Mouse (Mus musculus): ENCODE data around the gene Trim6.

DNA sequence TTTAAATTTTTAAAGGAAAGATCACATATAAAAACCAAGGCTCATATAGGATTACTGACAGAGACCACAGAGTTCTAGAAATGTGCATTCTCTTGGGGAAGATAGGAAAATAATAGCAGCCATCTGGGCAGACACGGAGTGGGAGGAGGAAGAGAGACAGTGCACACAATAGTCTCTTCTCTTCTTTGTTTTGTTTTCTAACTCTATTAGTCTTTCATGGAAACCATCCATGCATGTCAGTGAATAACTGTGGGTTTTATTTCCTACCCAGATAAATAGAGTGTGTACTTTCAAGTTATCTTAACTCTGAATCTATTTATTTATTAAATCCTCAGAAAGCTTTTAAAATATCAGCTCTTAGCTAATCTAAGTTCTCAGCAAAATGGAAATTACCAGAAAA is 43.5 kb upstream of the Trim6 start:
- TF ChIP-seq POLR2A (IDR thresholded peaks at IDR 0.05; ENCODE audit: insufficient read depth, low read depth, low read length), result no peak
- no peak for TF ChIP-seq CTCF (IDR thresholded peaks at IDR 0.05)

Measured in heart, adult 2 months (tissue).